Mouse (Mus musculus) lung, postnatal 0 days (tissue): Measurements from ENCODE around the gene Ethe1.

Experiments
- CTCF ChIP-seq: IDR thresholded peaks from 2 replicates; pipeline ENCODE4 v1.5.1; 2016; ENCODE audit warnings: antibody characterized with exemption, mild to moderate bottlenecking
- EP300 ChIP-seq: IDR thresholded peaks from 2 replicates; pipeline ENCODE4 v1.6.1; 2016; ENCODE audit warnings: antibody characterized with exemption, mild to moderate bottlenecking, control low read depth

DNA sequence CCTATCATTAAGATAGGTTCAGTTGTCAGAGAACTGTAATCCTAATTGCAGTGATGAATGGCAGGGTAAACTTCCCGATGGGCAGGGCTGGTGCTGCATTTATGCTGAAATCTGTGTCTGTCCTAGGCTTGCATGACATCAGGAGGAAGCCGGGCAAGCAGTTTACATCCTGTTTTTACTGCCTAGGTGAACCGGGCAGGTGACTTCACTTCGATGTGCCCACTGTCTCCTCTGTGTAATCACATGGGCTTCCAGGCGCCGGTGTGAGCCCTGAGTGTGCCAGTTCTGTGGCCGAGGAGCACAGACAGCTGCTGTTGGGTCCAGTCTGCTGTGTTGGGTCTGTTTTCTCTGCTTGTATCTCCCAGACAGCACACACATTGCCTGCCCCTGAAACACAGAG is 59.1 kb downstream of the Ethe1 start:
- TF ChIP-seq CTCF (no peak), EP300 (no peak)
